In genomic region chr3:130090460-130090859, GRCm38 (mm10) we compare ENCODE assay signal across 1 mouse cellular context.
TF ChIP-seq lines count a peak whose summit lies in the region.

No protein-coding gene starts in this region.

TF ChIP-seq in MEL, 35 proteins besides CTCF, POLR2A, EP300 and RAD21 (continued from another document):
- TF ChIP-seq GABPA (IDR thresholded peaks at IDR 0.05; ENCODE audit: low read depth, low read length), result no peak
- TF ChIP-seq ETS1 (IDR thresholded peaks at IDR 0.05; ENCODE audit: low read depth, low read length), result no peak
- TF ChIP-seq USF1 (IDR thresholded peaks at IDR 0.05; ENCODE audit: low read depth, low read length), result no peak
- no peak for TF ChIP-seq ZMIZ1 (IDR thresholded peaks at IDR 0.05; ENCODE audit: low read depth, low read length)
- TF ChIP-seq MAZ (IDR thresholded peaks at IDR 0.05; ENCODE audit: low read depth, low read length), result no peak
- no peak for TF ChIP-seq ZNF384 (IDR thresholded peaks at IDR 0.05; ENCODE audit: low read depth, low read length)
- TF ChIP-seq SIN3A (IDR thresholded peaks at IDR 0.05; ENCODE audit: low read length), result no peak
- TF ChIP-seq MYC (IDR thresholded peaks at IDR 0.05; ENCODE audit: low read depth, low read length), result no peak
- TF ChIP-seq ZKSCAN1 (IDR thresholded peaks at IDR 0.05; ENCODE audit: low read depth, low read length), result no peak
